Mouse (Mus musculus) left cerebral cortex, postnatal 10 days (tissue): ENCODE measurements at regions not wholly inside any gene's neighbourhood (a gene's known extent, or its start where the extent isn't known, plus 50 kb on each side); places are given as distances from the start of the nearest gene placed in this dataset.
A peak's percentile ranks its signal among the peaks of the same experiment; 100 is the strongest.

Experiments
- DNase-seq, 2 experiments: peaks; one replicate each; pipeline ENCODE4 v3.0.0; 2021 to 2022; ENCODE audit warnings: low spot score in 2 of 2, mixed read lengths in 1 of 2; ENCODE audit errors: extremely low spot score in 1 of 2
- intact Hi-C: fragments of 180-260 bp; cut with DNase I; formaldehyde crosslinking; loops from one replicate; pipeline ENCODE4 v1.15.1; 2025

- intact Hi-C loops = no loop called here
- DNase-seq = no peak
Measured at GRCm38 (mm10) chr12:6930726-6931125, 1046.7 kb upstream of the Apob start.

DNA sequence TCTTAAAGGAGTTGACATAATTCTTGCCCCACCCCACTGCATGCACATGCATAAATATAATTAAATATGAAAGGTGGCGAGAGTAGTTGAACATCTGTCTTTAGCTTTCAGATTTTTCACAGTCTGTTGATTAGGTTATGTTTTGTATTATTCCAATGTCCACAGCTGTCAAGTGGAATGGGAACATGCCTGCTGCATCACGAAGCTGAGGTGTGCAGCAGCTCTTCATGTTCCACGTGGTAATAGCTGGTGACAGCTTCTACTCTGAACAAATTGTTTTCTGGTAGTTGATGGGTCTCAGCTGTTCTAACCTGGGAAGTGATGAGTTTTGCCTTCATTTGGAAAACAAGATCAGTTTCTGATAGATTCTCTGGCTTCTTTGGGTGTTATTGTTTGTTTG is 1020.8 kb upstream of the Apob start:
- intact Hi-C loops = no loop called here
- DNase-seq = no peak

- DNase-seq = no peak
- intact Hi-C loops = no loop called here
Measured at GRCm38 (mm10) chr12:6984664-6985063, 992.8 kb upstream of the Apob start.

DNA sequence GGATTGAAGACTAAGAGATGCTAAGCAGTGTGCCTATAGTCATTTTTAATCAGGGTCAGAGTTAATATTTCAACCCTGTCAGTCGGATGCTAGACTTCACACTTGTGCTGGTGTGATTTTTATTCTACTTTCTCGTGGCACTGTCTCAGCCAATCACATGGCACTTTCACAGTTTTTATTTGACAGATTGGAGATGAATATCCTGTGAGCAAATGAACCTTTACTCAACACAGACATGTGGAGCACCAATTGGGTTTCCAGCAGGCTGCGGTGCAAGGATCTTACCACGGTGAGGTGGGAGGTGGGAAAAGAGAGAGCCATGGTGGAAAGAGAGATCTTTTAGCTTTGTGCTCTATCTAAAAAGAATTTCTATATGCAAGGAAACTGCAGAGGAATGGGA is 949.0 kb upstream of the Apob start:
- peak; percentile 15 for DNase-seq
- intact Hi-C loops = no loop called here

GRCm38 (mm10) chr12:7029396-7030065 is 947.9 kb upstream of the Apob start:
- DNase-seq = no peak
- intact Hi-C loops = no loop called here

DNA sequence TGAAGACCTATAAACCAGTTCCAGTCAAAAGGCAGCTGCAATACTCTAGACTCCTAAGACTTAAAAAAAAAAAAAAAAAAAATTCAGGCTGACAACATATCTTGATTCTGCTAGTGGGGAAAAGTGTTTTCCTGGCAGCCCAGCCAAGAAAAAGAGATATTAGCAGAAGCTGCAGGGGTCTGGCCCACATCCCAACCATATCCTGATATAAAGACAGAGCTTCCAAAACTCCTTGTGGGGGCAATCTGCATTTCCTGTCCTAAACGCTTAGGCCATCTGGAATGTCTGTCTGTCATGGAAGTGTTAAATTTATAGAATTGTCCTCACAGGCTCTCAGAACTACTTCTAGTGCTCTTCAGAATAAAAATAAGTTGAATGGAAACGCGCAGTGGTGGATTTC is 926.7 kb upstream of the Apob start:
- intact Hi-C loops = no loop called here
- peak; percentile 31 to 53 for DNase-seq

GRCm38 (mm10) chr12:7054575-7054974 is 922.9 kb upstream of the Apob start:
- intact Hi-C loops = no loop called here
- DNase-seq = no peak

GRCm38 (mm10) chr12:7094582-7094981 is 882.9 kb upstream of the Apob start:
- peak in 1 of 2 experiments; percentile 5 for DNase-seq
- intact Hi-C loops = no loop called here

GRCm38 (mm10) chr12:7095440-7095839 is 882.0 kb upstream of the Apob start:
- intact Hi-C loops = no loop called here
- no peak for DNase-seq

- no peak for DNase-seq
- intact Hi-C loops = no loop called here
Measured at GRCm38 (mm10) chr12:7096221-7096620, 881.2 kb upstream of the Apob start.

DNA sequence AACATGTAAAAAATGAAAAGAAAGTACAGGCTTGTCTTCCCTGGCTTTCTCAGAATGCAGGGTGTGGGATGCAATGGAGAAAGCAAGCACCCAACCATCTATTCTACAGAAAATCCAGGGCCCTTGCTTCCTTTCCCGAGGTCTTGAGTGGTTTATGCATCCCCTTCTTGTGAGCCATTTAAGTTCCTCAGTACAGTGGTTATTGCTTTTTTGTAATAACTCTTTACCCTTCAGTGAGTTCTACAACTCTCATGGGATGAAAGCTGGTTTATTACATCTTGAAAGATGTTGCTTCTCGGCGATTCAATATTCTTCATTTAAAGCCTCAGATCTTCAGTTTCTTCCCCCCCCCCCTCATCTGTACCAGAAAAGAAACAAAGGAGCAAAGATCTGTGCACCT is 838.4 kb upstream of the Apob start:
- intact Hi-C loops = no loop called here
- DNase-seq = no peak
